In genomic region chr8:15230217-15230616, GRCm38 (mm10) we compare ENCODE assay signal across 14 mouse cellular contexts.
DNase-seq lines count a peak whose midpoint lies in the region; ATAC-seq lines count a peak whose summit lies in the region.
"Had no signal": no experiment of that assay in that cellular context is flagged by ENCODE, and none has a peak within 500 bp of the region (broad histone marks: within the 10 kb centered on the region; RNA-seq: fewer than 3 reads in every experiment).

No protein-coding gene starts in this region.

- no peak for ATAC-seq in granulocyte monocyte progenitor cell, adult 5-6 weeks (replicated peaks; ENCODE audit: poor library complexity, severe bottlenecking)
- ATAC-seq: inflammation-experienced regulatory T-cells, adult 6 months; liver, postnatal 0 days; Patski had no signal

- H3K4me1 ChIP-seq in heart, embryonic 10.5 days: 0 out of 2 replicates have a peak, but pooled peaks cover 3% of the 10 kb centered on the region
- H3K4me1 ChIP-seq: embryonic facial prominence, embryonic 10.5 days had no signal

- H3K27me3 ChIP-seq in heart, embryonic 10.5 days (ENCODE audit: insufficient read depth, poor library complexity, severe bottlenecking): no peaks in the 10 kb centered on the region
- H3K27me3 ChIP-seq: Patski had no signal

- H3K4me3 ChIP-seq in heart, embryonic 10.5 days: no peak overlapping the region
- H3K4me3 ChIP-seq: embryonic facial prominence, embryonic 10.5 days had no signal

- H3K36me3 ChIP-seq in heart, embryonic 10.5 days: no peaks in the 10 kb centered on the region
- H3K36me3 ChIP-seq: embryonic facial prominence, embryonic 10.5 days had no signal

- no peak overlapping the region for H3K27ac ChIP-seq in heart, embryonic 10.5 days
- H3K27ac ChIP-seq: embryonic facial prominence, embryonic 10.5 days had no signal

- WGBS in heart, embryonic 10.5 days: 32% methylated on average over 2 of the region's 2 CpGs

- H3K9me3 ChIP-seq in heart, embryonic 10.5 days: no peaks in the 10 kb centered on the region; the same call in 1 of the 2 replicates
- H3K9me3 ChIP-seq: embryonic facial prominence, embryonic 10.5 days had no signal

- DNase-seq in heart, adult 18-20 months: peak; percentile 32 to 53
- no peak for DNase-seq in heart, embryonic 10.5 days (ENCODE audit: low spot score)
- peak; percentile 55 for DNase-seq in right cerebral cortex, adult 18-20 months
- DNase-seq in right cerebral cortex, postnatal 14 days: no peak
- DNase-seq in heart, postnatal 4 days: peak; percentile 21
- DNase-seq in right cerebral cortex, postnatal 25 days: peak; percentile 30
- no peak for DNase-seq in gastrocnemius, postnatal 14 days
- DNase-seq: cerebellum, postnatal 10 days; liver, postnatal 0 days; spleen, adult 18-20 months had no signal

- intact Hi-C loops in gastrocnemius, postnatal 14 days (cut with DNase I; ENCODE audit: low total_unique reads): no loop called here

Comparison
In these comparisons a context has a peak if more than half of its experiments do, and no peak if none do; other contexts are left out.
1. DNase-seq: peak in heart, adult 18-20 months (2 of 2), right cerebral cortex, adult 18-20 months (single experiment), heart, postnatal 4 days (single experiment) and right cerebral cortex, postnatal 25 days (single experiment); none in heart, embryonic 10.5 days (single experiment), right cerebral cortex, postnatal 14 days (single experiment) and gastrocnemius, postnatal 14 days (single experiment).